Mouse (Mus musculus) ES-E14 (cell line): ENCODE data around the gene Prpf40b. TPM values are rescaled to one million over a fixed set of nuclear protein-coding genes. Genes with fewer than 3 reads are reported as not detected.

Experiments used
- DNase-seq: peaks from one replicate; pipeline ENCODE4 v3.0.0-alpha.2; 2013; ENCODE audit warnings: low read depth, low spot score
- H3K27ac ChIP-seq: 2 replicates; pipeline ENCODE4 v1.5.1; 2012; ENCODE audit warnings: low read depth, mild to moderate bottlenecking, low read length, moderate library complexity, mixed read lengths; ENCODE audit not compliant: poor library complexity, insufficient read depth, severe bottlenecking
- H3K36me3 ChIP-seq: 2 replicates; pipeline ENCODE4 v1.6.1; 2012; ENCODE audit warnings: mild to moderate bottlenecking, low read length, moderate library complexity, mixed read lengths; ENCODE audit not compliant: control insufficient read depth, poor library complexity, insufficient read depth, severe bottlenecking
- H3K4me1 ChIP-seq, 2 experiments: fragments of 150-350 bp in 1 of 2; sonication (generic) in 1 of 2; 2 replicates each; pipeline ENCODE4 v1.6.1; 2012; ENCODE audit warnings: low read length in 2 of 2, mild to moderate bottlenecking in 1 of 2, mixed read lengths in 1 of 2; ENCODE audit not compliant: control insufficient read depth in 2 of 2, insufficient read depth in 2 of 2, poor library complexity in 1 of 2
- H3K4me3 ChIP-seq, 2 experiments: fragments of 150-350 bp in 1 of 2; sonication (generic) in 1 of 2; 2 replicates each; pipeline ENCODE4 v1.5.1; 2012; ENCODE audit warnings: low read length in 2 of 2, low read depth in 1 of 2, mild to moderate bottlenecking in 1 of 2, mixed read lengths in 1 of 2; ENCODE audit not compliant: insufficient read depth in 1 of 2, poor library complexity in 1 of 2, severe bottlenecking in 1 of 2
- H3K9ac ChIP-seq: 2 replicates; pipeline ENCODE4 v1.6.1; 2012; ENCODE audit warnings: low read depth, mild to moderate bottlenecking, low read length, mixed read lengths; ENCODE audit not compliant: poor library complexity, insufficient read depth, severe bottlenecking
- H3K9me3 ChIP-seq: fragments of 150-350 bp; sonication (generic); 2 replicates; pipeline ENCODE4 v1.6.1; 2012; ENCODE audit warnings: low read depth, mild to moderate bottlenecking, low read length; ENCODE audit not compliant: control insufficient read depth, insufficient read depth
- CHD2 ChIP-seq: IDR thresholded peaks from 2 replicates; pipeline ENCODE4 v1.6.1; 2014; ENCODE audit warnings: mild to moderate bottlenecking, low read depth, low read length, inconsistent platforms
- HCFC1 ChIP-seq: IDR thresholded peaks from 2 replicates; pipeline ENCODE4 v1.6.1; 2012; ENCODE audit warnings: low read length, inconsistent platforms, borderline replicate concordance; ENCODE audit not compliant: insufficient read depth
- MAFK ChIP-seq: IDR thresholded peaks from 2 replicates; pipeline ENCODE4 v1.6.1; 2014; ENCODE audit warnings: mild to moderate bottlenecking, low read depth, low read length, inconsistent platforms; ENCODE audit not compliant: insufficient read depth
- ZC3H11A ChIP-seq: IDR thresholded peaks from 2 replicates; pipeline ENCODE4 v1.6.1; 2012; ENCODE audit warnings: low read depth, mild to moderate bottlenecking, inconsistent platforms, low read length, borderline replicate concordance
- ZNF384 ChIP-seq: IDR thresholded peaks from 2 replicates; pipeline ENCODE4 v1.6.1; 2012; ENCODE audit warnings: low read depth, low read length, inconsistent platforms
- in situ Hi-C, 2 experiments: fragments of 600-800 bp; cut with MboI; formaldehyde crosslinking; loops; one replicate each; pipeline ENCODE4 v1.15.1; 2025; ENCODE audit warnings: low sequenced_read_pairs in 2 of 2, inconsistent platforms in 1 of 2; ENCODE audit not compliant: unreplicated experiment in 2 of 2
- total RNA-seq: library from RNA; depleted of rRNA; stranded (reverse); fragments of 300-350 nt; gene quantifications from 2 replicates; pipeline ENCODE4 v1.2.3, GENCODE M21; 2012

The Prpf40b gene
- total RNA-seq, 1 experiment: 42.4 TPM

DNA sequence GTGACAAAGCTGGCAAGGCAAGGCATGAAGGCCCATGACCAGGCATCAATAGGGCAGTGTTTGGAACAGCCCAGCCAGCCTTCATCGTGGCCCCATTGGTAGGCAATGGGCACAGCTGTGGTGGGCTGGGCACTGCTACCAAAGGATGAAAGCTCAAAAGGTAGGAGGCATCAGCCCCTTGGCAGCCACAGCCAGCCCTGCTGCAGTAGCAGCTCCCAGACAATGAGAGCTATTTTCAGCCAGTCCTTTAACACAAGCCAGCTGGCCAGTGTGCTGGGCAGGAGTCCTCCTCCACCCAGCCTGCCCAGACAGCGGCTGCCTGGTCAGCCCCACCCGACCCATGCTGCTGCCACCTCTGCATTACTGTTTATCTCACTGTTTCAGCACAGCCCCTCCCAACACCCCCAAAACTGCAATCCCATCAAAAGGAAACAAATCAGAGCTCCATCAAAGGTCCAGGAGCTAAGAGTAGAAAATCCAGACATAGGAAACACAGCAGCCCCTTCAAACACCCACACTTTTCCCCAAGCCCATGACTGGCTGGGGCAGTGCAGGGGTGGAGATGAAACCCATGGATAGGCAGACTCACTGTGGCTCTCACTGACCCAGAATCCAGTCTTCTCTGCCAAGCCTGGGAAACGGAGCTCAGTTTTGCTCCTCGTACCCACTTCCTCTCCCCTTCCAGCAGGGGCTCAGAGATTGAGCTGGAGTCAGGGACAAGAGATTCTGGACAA, 48.7 kb downstream of the Prpf40b start:
- TF ChIP-seq ZC3H11A (no peak), HCFC1 (no peak), ZNF384 (no peak), MAFK (no peak), CHD2 (no peak)
- Histone ChIP-seq H3K9me3 (no peaks in the 10 kb centered on the region), H3K27ac (no peak overlapping the region), H3K4me3 (no peak overlapping the region), H3K36me3 (no peaks in the 10 kb centered on the region), H3K4me1 (no peaks in the 10 kb centered on the region; a peak in 1 of 4 replicates), H3K9ac (no peak overlapping the region)
- in situ Hi-C loops: no loop called here
- no peak for DNase-seq

GRCm38 (mm10) chr15:99344148-99344870, 49.4 kb downstream of the Prpf40b start:
- Histone ChIP-seq H3K9ac (no peak overlapping the region), H3K4me3 (no peak overlapping the region), H3K27ac (no peak overlapping the region), H3K4me1 (no peaks in the 10 kb centered on the region; a peak in 1 of 4 replicates), H3K36me3 (no peaks in the 10 kb centered on the region), H3K9me3 (no peaks in the 10 kb centered on the region)
- in situ Hi-C loops: no loop called here
- no peak for TF ChIP-seq ZNF384
- TF ChIP-seq MAFK: no peak
- TF ChIP-seq HCFC1: no peak
- no peak for TF ChIP-seq ZC3H11A
- no peak for TF ChIP-seq CHD2
- no peak for DNase-seq

GRCm38 (mm10) chr15:99344961-99345360, 50.1 kb downstream of the Prpf40b start:
- no peaks in the 10 kb centered on the region for H3K9me3 ChIP-seq
- TF ChIP-seq ZC3H11A (no peak), HCFC1 (no peak), MAFK (no peak), ZNF384 (no peak), CHD2 (no peak)
- in situ Hi-C loops: no loop called here
- H3K9ac ChIP-seq: no peak overlapping the region
- no peak for DNase-seq
- no peak overlapping the region for H3K4me3 ChIP-seq
- no peaks in the 10 kb centered on the region for H3K36me3 ChIP-seq
- H3K4me1 ChIP-seq: no peaks in the 10 kb centered on the region; a peak in 1 of 4 replicates
- no peak overlapping the region for H3K27ac ChIP-seq

GRCm38 (mm10) chr15:99351610-99352009, 56.7 kb downstream of the Prpf40b start:
- TF ChIP-seq ZNF384 (no peak), MAFK (no peak), ZC3H11A (no peak), HCFC1 (no peak), CHD2 (no peak)
- H3K4me1 ChIP-seq: no peaks in the 10 kb centered on the region; a peak in 1 of 4 replicates
- in situ Hi-C loops: no loop called here
- H3K9me3 ChIP-seq: no peaks in the 10 kb centered on the region
- H3K27ac ChIP-seq: no peak overlapping the region
- H3K4me3 ChIP-seq: no peak overlapping the region
- DNase-seq: no peak
- no peak overlapping the region for H3K9ac ChIP-seq
- H3K36me3 ChIP-seq: no peaks in the 10 kb centered on the region
